Mouse (Mus musculus) embryo, embryonic 9.5 days (tissue): ENCODE data around the gene Ctsl.
A peak's percentile ranks its signal among the peaks of the same experiment; 100 is the strongest.

Experiments
- DNase-seq: peaks from one replicate; pipeline ENCODE4 v3.0.0-alpha.2; 2017; ENCODE audit errors: extremely low spot score

Gene Ctsl

GRCm38 (mm10) chr13:64375160-64375559 is 4.5 kb upstream of the Ctsl start:
- no peak for DNase-seq

GRCm38 (mm10) chr13:64373695-64374094 is 3.0 kb upstream of the Ctsl start:
- no peak for DNase-seq

GRCm38 (mm10) chr13:64369805-64370172 is 901 bp downstream of the Ctsl start:
- DNase-seq = no peak

GRCm38 (mm10) chr13:64368596-64368995 is 2.1 kb downstream of the Ctsl start:
- DNase-seq = no peak

DNA sequence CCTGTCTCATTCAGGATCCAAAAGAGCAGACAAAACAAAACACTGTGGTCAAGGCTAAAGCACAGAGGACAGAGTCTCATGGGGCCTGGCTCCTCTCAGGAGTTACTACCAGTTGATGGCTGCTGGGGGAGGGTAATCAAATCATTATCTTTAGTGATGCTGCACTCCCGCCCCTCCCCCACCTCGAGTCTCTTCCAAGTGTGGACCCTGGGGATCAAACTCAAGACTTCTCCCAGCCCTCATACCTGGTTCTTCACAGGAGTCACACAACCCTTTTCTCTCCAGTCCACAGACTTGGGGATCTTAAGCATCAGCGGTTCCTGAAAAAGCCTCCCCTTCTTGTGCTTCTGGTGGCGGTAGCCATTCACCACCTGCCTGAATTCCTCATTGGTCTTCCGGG is 3.1 kb downstream of the Ctsl start:
- DNase-seq = no peak

- DNase-seq = no peak
These were observed 5.4 kb downstream of the Ctsl start for GRCm38 (mm10) chr13:64365326-64365725.

GRCm38 (mm10) chr13:64364258-64364657 is 6.4 kb downstream of the Ctsl start:
- DNase-seq = no peak

DNA sequence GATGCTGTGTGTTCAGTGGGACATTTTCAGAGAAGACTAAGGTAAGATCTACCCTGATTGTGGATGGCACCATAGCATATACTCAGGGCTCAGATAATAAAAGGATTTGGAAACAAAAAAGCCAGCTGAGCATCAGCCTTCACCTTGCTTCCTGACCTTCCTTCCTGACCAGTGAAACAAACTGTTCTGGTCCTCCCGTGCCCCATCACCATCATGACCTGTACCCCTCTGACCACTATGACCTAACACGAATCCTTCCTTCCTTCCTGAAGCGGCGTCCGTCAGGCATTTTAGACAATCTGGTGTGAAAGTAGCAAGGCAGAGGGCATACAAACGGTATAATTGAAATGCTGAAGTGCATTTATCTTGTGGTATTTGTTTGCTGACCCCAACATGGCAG is 8.6 kb downstream of the Ctsl start:
- DNase-seq = no peak

DNA sequence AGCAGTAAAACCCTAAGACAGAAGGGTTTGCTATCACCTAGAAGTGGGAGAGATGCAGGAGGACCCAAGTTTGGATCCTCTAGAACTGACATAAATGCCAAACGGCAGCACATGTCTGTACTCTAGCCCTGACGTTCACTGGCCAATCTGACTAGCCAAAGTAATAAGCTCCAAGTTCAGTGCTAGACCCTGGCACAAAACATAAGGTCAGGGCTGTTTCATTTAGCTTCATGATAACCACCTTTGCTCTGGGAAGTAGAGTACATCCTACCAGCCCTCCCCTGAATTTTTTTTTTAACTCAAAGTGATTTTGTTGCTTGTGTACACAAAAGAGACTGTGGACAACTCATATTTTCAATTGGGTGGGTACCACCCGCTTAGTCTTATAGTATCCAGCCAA is 9.7 kb downstream of the Ctsl start:
- DNase-seq = no peak

- no peak for DNase-seq
These were observed 11.0 kb downstream of the Ctsl start for GRCm38 (mm10) chr13:64359702-64360101.

GRCm38 (mm10) chr13:64358476-64358875 is 12.2 kb downstream of the Ctsl start:
- DNase-seq = no peak

- no peak for DNase-seq
These were observed 13.3 kb downstream of the Ctsl start for GRCm38 (mm10) chr13:64357389-64357788.

DNA sequence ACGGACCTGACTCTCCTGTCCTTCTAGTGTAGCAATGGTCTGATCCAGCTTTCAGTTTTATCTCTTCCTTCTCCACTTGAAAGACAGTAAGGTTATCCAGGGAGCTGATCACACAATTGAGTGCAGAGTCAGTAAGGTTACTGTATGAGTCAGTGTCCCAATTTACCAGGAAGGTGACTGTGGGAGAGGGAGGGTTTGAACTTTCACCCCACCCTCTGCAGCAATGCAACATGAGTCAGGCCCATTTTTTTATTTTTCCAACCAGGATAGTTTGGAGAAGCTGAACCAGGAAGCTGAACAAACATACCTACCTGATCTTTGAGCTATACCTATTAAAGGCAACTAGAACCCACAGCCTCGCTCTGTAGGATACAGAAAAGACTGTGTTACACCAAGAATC is 21.2 kb downstream of the Ctsl start:
- DNase-seq = no peak

GRCm38 (mm10) chr13:64344082-64344501 is 26.6 kb downstream of the Ctsl start:
- DNase-seq = peak; percentile 42

GRCm38 (mm10) chr13:64343598-64343997 is 27.1 kb downstream of the Ctsl start:
- DNase-seq = peak; percentile 6

DNA sequence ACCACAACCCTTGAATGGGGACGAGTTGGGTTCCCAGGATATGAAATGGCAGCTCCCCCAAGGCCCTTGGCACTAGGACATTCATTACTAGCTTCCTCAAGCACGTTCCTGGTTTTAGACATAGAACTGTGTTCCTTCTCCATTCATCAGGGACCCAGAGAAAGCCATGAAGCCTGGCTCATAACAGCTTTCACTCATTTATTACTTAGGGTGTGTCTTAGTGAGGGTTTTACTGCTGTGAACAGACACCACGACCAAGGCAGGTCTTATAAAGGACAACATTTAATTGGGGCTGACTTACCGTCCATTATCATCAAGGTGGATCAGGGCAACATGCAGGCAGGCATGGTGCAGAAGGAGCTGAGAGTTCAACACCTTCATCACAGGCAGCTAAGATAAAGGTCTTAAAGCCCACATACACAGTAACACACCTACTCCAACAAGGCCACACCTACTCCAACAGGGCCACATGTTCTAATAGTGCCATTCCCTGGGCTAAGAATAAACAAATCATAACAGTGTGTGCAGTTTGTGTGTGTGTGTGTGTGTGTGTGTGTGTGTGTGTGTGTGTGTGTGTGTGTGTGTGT is 35.1 kb downstream of the Ctsl start:
- no peak for DNase-seq

- DNase-seq = no peak
These were observed 37.6 kb downstream of the Ctsl start for GRCm38 (mm10) chr13:64333102-64333501.

GRCm38 (mm10) chr13:64332321-64332720 is 38.4 kb downstream of the Ctsl start:
- DNase-seq = no peak

DNA sequence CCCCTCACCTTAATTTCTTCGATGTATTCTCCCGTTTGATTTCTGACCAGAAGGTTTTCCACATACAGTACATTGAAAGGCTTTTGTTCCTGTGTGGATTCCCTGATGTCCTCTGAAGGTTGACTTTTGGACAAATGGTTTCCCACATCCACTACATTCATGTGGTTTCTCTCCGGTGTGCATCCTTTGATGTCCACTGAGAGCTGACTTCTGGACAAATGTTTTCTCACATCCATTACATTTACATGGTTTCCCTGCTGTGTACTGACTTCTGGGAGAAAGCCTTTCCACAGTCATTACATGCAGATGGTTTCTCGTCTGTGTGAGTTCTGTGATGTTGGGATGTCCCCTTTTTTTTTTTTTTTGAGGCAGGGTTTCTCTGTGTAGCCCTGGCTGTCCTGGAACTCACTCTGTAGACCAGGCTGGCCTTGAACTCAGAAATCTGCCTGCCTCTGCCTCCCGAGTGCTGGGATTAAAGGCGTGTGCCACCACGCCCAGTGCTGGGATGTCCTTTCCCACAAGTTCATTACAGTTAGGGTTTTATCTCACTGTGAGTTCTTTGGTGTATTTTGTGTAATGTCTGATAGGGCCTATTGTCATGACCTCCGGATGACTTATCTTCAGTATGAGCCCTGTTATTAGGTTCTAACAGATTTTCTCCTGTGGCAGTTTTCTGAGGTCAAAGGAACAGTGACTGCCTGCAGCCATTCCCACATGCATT is 48.0 kb downstream of the Ctsl start:
- DNase-seq = no peak

DNA sequence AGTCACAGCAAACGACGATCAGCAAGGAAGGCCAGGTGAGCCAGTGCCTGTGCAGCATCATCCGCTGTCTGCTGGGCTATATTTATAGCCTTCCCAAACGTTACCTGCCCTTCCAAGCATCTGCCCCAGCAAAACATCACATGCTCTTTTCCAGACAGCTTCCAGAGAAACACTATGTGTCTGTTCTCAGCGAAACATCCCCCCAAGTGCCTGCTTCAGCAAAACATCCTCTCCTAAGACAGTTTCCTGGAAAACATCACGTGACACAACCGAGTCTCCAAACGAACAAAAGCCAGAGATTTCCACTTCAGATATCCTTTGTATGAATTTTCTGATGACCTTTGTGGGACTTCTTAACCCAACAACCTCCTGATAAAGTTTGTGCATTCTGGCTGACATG is 50.4 kb downstream of the Ctsl start:
- no peak for DNase-seq

GRCm38 (mm10) chr13:64319782-64320181 is 50.9 kb downstream of the Ctsl start:
- no peak for DNase-seq

- no peak for DNase-seq
These were observed 52.3 kb downstream of the Ctsl start for GRCm38 (mm10) chr13:64318355-64318754.

- DNase-seq = peak; percentile 38
These were observed 55.1 kb downstream of the Ctsl start for GRCm38 (mm10) chr13:64315483-64316050.
